Mouse (Mus musculus) myocyte (in vitro differentiated cells): ENCODE measurements around the gene Sycn.

Experiments
- E2F4 ChIP-seq: IDR thresholded peaks from one replicate; pipeline ENCODE4 v1.6.1; 2011; ENCODE audit warnings: mild to moderate bottlenecking, control low read depth, moderate library complexity; ENCODE audit not compliant: insufficient read depth
- MAX ChIP-seq: IDR thresholded peaks from one replicate; pipeline ENCODE4 v1.6.1; 2011; ENCODE audit warnings: low read depth, mild to moderate bottlenecking, control low read depth
- MYOD1 ChIP-seq, 3 experiments: IDR thresholded peaks; one replicate each; pipeline ENCODE4 v1.6.1; 2011; ENCODE audit warnings: control low read depth in 2 of 3, low read depth in 2 of 3, mild to moderate bottlenecking in 2 of 3, moderate library complexity in 1 of 3; ENCODE audit not compliant: insufficient read length in 2 of 3, control insufficient read depth in 1 of 3
- POLR2A ChIP-seq: IDR thresholded peaks from one replicate; pipeline ENCODE4 v1.6.1; 2011; ENCODE audit warnings: low read depth, mild to moderate bottlenecking, control low read depth, moderate library complexity; ENCODE audit not compliant: insufficient read length
- USF1 ChIP-seq: IDR thresholded peaks from one replicate; pipeline ENCODE4 v1.6.1; 2011; ENCODE audit warnings: low read depth, mild to moderate bottlenecking, control low read depth, moderate library complexity

DNA sequence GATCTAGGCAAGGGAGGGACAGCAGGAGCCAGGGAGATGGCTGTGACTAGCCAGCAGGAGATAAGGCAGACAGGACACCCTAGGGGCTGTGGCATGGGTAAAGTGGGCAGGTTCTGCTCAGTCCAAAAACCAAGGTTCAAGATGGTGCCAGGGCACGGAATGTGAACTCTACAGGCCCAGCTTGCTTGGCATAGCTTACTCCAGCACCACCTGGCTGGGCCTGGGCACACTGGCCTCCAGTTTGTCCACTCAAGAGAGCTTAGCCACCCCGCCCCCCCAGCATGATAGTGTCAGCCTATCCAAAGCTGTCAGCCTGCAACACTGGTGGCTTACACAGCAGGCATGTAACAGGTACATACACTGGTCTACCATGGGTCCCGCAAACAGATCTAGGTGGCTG, 32.6 kb downstream of the Sycn start:
- TF ChIP-seq E2F4 (no peak), MYOD1 (IDR thresholded peaks at IDR 0.05; ENCODE audit: control insufficient read depth in 1 of 3, insufficient read length in 2 of 3, low read depth in 2 of 3) (no peak), POLR2A (no peak), USF1 (no peak), MAX (no peak)
